Mouse (Mus musculus) cerebellum, postnatal 25 days (tissue): ENCODE measurements at regions not wholly inside any gene's neighbourhood (a gene's known extent, or its start where the extent isn't known, plus 50 kb on each side); places are given as distances from the start of the nearest gene placed in this dataset.

Experiments
- DNase-seq, 2 experiments: peaks; one replicate each; pipeline ENCODE4 v3.0.0; 2021; ENCODE audit warnings: mixed read lengths in 2 of 2

DNA sequence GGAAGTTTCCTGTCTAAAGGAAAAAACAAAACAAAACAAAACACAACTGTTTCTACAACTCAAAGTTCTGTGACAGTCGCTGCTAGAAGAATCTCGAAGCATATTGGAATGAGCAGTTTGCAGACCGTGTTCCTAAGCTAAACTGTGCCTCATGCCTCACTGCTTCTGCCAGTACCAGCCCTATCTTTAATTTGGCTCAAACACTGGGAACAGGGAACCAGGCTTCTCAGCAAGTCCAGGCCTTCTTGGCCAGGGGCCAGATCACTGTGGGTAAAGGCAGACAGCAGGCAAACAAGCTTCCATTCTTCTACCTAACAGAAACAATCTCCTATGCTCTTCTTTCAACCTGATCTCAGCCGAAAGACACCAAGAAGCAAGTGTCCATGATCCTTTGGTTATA lies 56.5 kb downstream of the Tmsb4x start:
- peak; percentile 59 to 85 for DNase-seq

DNA sequence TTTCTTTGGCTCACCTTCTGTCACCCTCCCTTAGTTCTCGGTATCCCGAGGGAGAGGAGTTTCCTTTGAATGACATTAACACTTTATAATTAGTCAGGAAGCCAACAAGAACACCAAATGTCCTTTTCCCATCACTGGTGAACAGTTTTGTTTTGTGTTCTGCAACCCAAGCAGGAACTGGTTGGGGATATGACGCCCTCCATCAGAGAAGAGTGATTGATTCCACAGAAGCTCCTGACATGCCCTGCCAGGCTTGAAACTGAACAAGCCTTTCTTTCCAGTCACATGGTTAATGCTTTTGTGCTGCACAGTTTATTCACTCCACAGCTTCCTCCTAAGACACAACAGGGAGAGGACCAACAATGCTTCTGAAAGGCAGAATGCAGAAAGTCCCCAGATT lies 57.8 kb downstream of the Tmsb4x start:
- DNase-seq, result no peak

DNA sequence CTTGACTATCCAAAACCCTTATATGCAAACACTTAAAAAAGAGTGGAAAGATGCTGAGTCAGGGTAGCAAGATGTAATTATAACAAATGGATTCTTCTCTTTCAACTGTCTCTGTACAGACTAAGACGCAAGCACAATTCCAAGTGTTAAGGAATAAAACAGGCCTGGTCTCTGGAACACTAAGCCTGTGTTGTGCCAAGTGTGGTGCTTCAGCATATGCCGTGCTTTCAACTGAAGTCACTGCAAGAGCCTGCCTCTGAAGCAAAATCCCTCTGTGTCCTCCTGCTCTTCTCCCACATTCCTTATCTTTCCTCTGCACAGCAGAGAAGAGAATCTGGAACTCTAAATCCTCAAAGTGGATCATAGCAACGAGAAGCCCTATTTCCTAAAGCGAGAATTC lies 59.7 kb downstream of the Tmsb4x start:
- no peak for DNase-seq

DNA sequence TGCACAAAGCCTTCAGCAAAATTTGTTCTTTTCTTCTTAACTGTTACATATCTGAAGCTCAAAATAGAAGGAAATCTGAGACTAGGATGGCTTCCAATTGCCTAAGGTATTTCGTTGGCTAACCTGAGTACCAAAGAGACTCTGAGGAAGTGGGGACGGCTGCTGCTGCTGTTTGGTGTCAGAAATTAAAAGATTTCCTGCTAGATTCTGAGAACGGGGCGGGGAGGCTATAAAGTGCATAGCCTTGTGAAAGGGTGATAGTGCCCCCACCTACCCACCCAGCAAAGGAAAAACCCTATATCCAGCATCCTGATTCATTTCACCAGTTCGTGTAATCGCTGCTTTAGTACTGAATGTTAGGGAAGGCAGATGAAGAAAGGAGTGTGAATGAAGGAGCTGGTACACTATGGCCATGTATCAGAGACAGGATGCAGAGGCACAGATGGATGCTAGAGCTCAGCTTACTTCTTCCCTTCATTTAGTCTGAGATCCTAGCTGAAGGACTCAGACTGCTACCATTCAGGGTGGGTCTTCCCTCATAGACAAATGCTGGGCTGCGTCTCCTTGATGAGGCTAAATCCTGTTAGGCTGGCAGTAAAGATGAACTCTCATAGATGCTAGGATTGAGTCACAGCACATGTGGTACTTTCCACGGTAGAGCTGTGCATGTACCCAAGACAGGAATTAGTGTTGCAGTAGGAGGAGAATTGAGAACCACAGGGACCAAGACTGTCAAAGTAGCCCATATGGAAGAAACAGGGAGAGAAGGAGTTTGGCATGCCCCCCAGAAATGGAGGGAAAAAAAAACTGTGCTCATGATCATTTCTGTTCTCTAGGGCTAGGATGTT lies 62.4 kb downstream of the Tmsb4x start:
- DNase-seq, result no peak

DNA sequence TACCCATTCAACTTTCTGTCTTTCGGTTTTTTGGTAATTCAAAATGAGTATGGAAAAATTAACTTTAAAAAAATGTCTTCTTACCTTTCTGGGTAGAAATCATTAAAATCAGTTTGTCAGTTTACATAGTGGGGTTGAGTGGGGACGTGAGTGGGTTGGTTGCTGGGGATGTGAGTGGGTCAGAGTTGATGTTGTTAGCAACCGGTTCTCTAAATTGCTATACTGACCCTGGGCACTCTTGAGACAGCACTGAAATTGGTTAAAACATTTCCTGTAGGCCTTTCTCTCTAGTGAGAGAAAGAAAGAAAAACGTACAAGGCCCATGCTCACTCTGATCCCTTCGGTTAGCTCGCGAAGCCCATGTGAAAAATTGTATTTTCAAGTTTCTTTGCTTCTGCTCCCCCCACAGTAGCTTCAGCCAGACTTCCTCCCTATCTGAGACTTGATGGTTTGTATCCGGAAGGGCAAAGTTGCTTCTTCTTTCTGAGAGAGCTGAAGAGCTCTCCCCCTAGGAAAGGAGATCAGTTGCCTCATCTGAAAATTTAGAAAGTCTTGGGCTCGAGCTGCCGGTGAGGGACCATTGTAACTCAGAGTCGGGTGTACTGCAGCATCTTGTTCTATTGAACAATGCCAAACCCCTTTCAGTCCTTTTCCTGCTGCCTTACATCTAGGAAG lies 63.5 kb downstream of the Tmsb4x start:
- DNase-seq, result no peak

DNA sequence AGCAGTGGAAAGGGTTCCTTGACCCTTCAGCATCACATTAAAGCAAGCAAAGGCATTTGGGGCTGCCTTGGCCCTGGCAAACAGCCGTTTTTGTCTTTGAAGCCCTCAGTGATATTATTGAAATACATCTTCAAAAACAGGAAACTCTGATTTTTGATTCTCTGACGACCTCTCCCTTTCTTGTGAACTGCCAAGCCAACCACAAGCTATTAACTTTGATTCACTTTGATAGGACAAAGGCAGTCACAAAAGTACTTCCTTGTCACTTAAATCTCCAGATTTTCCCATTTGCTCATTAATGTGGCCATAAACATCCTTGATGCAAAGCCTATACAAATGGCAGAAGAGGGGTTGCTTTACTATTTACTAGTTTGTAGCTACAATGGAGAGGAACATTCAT lies 70.0 kb downstream of the Tmsb4x start:
- no peak for DNase-seq

DNA sequence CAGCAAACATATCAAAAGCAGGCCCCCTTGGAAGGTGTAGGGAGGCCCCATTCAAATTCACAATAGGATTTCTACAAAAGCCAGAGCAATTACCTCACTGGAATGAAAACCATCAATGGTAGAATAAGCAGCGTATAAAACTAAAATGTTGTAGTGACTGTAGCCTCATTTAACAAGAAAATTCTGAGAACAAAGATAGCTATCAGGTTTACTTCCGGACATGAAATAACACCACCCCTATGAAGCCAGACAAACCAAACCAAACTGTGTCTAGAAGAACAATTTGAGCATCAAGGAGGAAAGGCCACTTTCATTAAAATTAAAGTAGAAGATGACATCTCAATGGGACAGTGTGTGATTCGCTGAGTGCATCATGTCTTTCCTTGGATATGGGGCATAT lies 74.9 kb downstream of the Tmsb4x start:
- DNase-seq, result no peak

DNA sequence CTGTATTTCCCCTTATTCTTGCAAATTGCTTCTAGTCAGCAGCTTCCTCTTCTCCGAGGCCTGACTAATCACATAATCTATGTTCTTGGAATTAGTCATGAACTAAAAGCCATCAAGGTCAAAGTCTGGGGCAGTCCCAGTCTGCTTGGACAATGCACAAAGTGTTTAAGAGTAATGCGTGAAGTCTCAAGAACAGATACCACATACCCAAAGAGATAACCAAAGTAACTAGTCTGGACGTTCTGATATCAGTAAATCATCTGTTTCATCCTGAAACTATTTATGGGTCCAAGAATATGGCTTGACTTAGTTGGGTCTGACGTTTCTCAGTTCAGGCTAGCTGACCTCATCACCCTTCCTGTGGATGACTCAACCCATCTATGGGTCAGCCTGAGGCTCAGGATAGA lies 76.1 kb downstream of the Tmsb4x start:
- DNase-seq, result no peak

DNA sequence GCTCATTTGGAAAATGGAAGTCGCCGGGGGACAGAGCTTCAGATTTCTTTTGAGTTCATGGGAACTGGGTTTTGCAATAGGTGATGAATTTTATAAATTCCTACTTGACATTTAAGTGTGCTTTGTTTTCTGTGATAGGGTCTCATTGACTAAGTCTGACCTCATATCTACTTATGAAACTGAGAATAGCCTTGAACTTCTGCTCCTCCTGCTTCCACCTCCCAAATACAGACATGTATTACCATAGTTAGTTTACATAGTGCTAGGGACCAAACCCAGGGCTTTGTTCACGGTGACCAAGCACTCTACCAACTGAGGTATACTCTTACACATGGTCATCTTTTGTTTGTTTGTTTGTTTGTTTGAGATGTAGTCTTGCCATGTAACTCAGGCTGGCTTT lies 77.8 kb downstream of the Tmsb4x start:
- DNase-seq, result no peak

DNA sequence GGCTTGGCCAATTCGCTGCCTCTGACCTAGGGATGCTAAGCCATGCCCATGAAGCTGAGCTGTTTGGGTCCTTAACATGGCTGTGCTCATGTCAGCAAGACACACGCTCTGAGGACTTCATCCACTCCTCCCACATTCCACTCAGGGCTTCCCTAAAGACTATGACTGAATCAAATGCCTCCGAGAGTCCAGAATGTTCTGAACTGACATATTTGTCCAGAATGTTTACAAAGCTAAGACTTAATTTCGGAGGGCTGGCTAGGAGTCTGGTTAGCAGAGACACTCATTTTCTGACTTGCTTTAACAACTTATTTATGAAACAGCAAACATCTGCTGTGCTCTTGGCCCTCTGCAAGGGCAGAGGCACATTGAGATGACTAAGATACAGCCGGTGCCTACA lies 78.5 kb downstream of the Tmsb4x start:
- DNase-seq, result no peak

DNA sequence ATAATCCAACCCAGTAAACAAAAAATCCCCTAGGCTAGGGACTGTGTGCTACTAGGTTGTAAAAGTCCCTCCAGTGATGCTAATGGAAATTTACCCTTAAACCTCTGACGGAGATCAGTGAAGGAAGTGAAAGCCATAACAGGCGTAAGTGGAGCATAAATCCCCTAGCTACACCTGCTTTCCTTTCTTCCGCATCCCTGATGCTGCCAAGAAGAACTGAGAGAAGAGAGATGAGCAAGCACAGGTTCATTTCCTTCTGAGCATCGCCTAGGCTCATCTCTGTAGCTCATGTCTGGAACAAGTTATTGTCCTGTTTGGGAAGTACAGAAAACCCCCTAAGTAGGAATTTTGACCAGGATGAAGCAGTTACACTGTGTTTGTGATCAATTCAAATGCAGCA lies 89.8 kb downstream of the Tmsb4x start:
- no peak for DNase-seq

DNA sequence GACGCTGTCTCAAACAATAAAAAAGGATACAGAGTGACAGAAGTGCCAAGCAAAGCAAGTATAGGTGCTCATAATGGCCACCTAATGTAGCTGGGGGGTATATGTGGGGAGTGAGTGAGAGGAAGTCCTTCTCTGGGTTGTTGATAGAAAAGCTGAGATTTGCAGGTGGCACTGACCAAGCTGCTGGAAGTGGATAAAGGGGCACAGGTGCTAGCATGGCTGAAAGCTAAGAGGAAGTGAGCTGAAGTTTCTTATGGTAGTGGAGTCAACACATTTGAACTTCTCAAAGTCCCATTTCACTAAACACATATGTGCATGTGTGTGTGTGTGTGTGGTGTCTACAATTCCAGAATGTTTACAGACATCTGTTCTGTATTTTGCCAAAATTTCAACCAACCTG lies 94.0 kb downstream of the Tmsb4x start:
- no peak for DNase-seq

DNA sequence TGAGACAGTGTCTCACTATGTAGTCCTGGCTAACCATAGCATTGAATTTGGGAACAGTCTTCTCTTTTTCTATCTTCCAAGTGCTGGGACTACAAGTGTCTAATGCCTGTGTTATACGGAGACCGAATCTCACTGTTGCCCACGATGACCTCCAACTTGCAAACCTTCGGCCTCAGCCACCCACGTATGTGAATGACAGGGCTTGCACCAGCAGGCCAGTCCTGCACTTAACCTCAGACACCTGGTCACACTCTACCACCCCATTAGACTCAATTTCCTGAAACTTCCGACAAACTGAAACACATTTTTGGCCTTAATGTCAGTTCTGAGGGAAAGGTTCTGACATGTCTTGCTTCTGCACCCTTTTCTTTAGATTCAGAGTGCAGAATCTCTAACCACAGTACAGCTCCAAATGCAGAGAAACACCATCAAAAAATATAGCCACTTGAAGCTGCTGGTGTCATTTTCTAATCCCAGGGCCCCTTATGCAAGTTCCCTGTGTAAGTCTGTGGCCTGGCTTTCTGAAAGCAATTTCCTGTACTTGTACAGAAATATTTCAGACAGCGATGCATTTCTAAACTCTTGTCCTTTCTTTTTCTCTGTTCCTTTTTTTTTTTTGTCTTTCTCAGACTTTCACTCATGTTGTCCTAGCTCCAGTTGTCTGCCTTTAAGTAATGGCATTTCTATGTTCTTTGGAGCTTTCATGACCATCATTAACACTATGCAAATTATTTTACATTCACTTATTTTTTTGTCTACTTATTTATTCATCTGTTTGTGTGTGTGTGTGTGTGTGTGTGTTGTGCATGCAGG lies 97.8 kb downstream of the Tmsb4x start:
- DNase-seq, result no peak

DNA sequence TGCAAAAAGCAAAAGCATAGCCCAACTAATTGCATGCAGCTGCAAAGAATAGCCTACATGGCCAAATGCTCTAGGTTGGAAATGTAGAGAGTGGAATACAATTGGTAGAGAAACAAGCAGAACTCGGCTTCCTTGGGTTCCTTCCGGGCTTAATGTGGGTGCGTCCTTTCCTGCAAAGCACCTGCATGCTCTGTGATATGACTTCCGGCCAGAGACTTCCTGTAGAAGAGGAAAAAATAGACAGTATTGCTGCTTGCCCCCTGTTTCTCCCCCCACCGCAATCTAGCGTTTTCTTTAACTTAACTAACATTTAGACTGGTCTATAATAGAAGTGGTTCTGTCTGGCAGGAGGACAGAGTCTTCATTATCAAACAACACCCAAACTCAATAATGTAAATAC lies 100.8 kb downstream of the Tmsb4x start:
- DNase-seq, result no peak

DNA sequence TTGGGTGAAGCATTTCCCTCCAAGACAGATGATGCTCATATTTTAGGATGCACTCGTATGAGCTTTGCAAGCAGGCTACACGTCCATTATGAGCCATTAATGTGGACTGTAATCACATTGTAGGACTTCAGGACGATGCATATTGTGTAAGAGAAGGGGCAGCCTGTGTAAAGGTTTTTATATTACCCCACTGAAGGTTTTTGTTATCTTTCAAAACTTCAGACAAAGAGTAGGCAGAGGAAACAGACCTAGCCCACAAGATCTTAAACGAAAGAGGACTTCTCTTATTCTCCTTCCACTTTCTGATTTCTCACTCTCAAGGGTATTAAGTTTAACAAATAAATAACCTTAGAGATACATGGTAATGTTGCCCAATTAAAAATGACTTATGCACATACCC lies 101.6 kb downstream of the Tmsb4x start:
- no peak for DNase-seq

DNA sequence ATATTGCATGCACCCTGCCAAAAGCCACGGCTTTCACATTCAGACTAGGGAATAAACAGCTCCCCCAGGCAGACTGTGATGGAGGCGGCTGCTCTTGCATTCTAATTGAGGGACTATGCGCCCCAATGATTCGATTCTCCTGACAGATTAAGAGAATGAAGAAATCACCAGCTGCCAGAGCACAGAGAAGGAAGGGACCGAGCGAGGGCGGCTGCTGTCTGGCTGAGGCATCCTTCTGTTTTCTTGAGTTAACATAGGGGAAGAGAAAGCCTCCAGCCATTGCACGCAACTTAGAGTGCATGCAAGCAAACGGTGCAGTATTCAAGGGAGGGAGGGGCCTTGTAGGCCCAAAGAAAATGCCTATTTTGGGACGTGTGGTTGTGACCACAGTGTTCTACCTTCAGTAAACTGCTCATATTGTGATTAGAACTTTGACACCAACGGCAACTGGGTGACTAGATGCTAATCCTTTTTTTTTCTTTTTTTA lies 103.1 kb downstream of the Tmsb4x start:
- DNase-seq, result no peak

DNA sequence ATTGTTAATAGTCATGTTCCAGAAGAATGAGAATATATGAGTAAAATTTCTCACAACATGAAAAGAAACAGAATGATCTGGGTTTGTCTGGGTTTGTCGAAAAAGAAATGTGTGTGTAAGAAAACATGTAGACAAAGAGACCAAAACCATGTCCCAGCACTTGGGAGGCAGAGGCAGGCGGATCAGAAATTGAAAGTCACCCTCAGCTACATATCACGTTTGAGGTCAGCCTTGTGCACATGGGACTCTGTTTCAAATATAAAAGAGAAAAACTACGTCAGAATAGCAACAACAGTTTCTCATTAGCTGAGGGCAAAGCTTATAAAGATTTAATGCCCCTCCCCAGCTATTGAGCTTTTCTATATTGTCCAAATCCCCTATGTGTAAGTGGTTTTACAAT lies 103.8 kb downstream of the Tmsb4x start:
- DNase-seq, result no peak

DNA sequence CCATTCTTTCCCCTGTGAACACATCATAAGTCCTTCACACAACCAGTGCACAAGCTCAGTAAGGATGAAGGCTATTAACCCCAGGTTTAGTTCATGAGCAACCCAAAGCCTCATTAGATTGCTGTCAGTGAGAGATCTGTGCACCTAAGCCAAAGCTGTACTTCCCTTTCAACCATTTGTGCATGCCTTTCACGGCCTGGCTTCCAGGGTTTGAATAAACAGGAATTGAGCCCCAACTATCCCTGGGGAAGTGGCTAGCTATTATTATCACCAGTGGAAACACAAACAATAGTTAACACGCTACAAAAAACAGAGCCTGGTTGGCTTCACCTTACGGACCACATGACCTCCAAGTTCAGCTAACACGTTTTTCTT lies 104.9 kb downstream of the Tmsb4x start:
- no peak for DNase-seq

DNA sequence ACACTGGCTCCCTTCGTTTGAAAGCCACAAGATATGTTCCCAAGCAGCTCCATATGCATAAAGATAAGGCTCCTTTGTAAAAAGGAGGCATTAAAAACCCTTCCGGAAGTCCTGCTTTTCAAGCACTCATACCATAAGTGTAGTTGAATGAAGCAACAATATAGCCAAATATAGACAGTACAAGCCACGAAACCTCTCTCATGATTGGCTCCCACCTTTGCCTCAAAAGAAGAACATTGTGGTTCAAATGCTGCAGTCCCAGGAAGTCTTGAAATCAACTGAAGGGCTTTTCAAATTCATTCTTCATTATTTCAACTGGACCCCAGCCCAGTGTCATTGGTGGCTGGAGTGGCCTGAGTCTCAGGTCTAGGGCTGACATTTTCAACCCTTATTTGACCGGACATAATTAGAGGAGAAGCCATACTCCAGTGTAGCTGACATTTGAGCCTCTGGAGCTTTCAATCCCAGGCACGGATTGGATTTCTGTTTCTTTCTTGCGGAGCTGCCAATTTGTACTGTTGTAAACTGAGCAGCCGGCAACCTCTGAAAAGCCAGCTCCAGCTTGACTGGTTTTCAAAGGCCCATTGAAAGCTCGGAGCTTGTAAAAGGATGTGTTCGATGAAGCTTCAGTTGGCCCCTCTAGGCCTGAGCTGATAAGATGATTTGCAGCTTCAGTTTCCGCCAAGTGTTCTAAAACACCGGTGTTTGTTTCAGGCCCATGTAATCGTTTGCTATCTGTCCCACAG lies 105.4 kb downstream of the Tmsb4x start:
- no peak for DNase-seq

DNA sequence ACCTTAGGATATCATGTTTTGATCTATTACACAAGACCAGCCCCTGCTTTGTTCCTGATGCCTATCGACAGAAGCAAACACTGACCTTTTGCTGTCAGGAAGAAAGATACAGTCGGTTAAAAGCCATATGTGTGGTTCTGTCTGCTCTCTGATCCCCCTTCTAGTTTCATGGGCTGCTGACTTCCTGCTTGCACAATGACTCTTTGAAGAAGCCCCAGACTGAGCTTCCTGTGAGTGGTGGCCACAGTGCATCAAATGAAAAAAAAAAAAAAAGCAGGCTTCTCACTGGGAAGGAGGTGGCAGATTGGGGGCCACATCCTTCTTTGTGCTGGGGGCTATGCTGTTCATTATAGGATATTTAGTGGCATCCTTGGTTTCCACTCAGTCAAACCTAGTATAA lies 107.2 kb downstream of the Tmsb4x start:
- DNase-seq, result no peak

DNA sequence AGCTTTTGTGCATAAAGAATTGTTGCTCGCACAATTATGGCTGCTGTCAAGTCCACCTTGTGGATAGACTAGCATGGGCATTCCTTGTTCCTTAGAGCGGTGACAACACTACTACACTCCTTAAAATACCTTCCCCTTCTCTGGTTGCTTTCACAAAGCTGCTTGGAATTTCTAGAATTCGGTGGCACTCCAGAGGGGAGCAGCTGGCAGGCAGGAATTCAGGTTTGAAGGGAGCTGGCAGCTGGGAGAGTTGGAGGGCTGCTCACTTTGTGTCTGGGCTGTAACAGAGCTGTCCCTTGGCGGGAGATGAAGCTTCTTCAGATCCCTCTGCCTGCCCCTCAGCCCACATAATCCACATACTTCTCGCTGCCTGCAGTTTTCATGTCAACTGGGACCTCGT lies 109.7 kb downstream of the Tmsb4x start:
- DNase-seq, result no peak

DNA sequence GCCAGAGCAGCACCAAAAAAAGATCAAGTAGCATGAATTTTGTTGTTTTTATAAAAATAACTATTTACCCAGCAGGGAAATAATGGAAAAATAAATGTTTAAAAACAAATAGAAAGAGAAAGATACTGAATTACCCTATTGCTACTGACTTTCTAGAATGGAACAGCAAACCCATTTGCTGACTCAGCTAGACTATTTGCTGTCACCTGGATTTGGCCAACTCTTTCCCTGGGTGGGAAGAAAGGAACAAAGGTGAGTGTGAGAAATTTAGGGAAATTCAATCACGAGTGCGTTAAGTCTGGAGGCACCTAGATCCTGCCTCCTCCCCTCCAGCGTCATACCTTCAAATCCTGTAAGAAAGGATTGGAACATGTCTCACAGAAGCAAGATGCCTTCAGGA lies 110.2 kb downstream of the Tmsb4x start:
- DNase-seq, result no peak

DNA sequence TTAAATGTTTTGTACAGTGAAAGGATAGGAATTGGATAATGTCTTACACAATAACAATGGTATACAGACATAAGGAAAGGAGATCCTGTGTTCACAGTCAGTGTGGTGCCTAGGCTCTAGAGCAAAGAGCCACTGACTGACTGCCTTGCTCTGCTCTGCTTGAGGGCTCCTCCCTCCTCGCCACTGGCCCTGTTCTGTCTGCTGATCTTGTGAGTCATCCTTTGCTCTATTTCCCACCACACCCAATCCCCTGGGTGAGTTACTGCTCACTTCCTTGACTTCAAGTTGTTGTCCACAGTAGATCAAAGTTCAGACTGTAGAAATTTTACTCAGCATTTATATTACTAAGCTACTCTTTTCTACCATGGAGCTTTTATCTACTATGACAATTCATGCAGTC lies 117.3 kb downstream of the Tmsb4x start:
- DNase-seq, result no peak
